Mouse (Mus musculus): ENCODE data around the gene Sprr2f.

- TF ChIP-seq CTCF (IDR thresholded peaks at IDR 0.05; ENCODE audit: control insufficient read depth, insufficient read depth, low read length) (no peak), POLR2A (IDR thresholded peaks at IDR 0.05; ENCODE audit: borderline replicate concordance, control insufficient read depth, low read depth, low read length) (no peak)
Observed at GRCm38 (mm10) chr3:92338840-92339239, 26.1 kb upstream of the Sprr2f start, which contains the start of gene Sprr2d.
